Mouse (Mus musculus): Measurements from ENCODE around the gene Dab1.

Dab1 gene

GRCm38 (mm10) chr4:104361345-104361744, 742.2 kb downstream of the Dab1 start:
- DNase-seq (ENCODE audit: extremely low read depth, insufficient read length, low spot score), result no peak

GRCm38 (mm10) chr4:104366491-104366890, 747.3 kb downstream of the Dab1 start:
- no peak for DNase-seq (ENCODE audit: extremely low read depth, insufficient read length, low spot score)

GRCm38 (mm10) chr4:104366894-104367740, 748.0 kb downstream of the Dab1 start:
- peak; percentile 1 for DNase-seq (ENCODE audit: extremely low read depth, insufficient read length, low spot score)

GRCm38 (mm10) chr4:104367741-104368411, 748.7 kb downstream of the Dab1 start:
- DNase-seq (ENCODE audit: extremely low read depth, insufficient read length, low spot score), result peak; percentile 5

GRCm38 (mm10) chr4:104368561-104369021, 749.4 kb downstream of the Dab1 start:
- no peak for DNase-seq (ENCODE audit: extremely low read depth, insufficient read length, low spot score)

- no peak for DNase-seq (ENCODE audit: extremely low read depth, insufficient read length, low spot score)
These were observed 749.9 kb downstream of the Dab1 start for GRCm38 (mm10) chr4:104369091-104369490.

- no peak for DNase-seq (ENCODE audit: extremely low read depth, insufficient read length, low spot score)
These were observed 752.0 kb downstream of the Dab1 start for GRCm38 (mm10) chr4:104371136-104371535.

GRCm38 (mm10) chr4:104374191-104374590, 755.0 kb downstream of the Dab1 start:
- DNase-seq (ENCODE audit: extremely low read depth, insufficient read length, low spot score), result no peak

- DNase-seq (ENCODE audit: extremely low read depth, insufficient read length, low spot score), result no peak
These were observed 765.5 kb downstream of the Dab1 start for GRCm38 (mm10) chr4:104384704-104385103.

- no peak for DNase-seq (ENCODE audit: extremely low read depth, insufficient read length, low spot score)
These were observed 766.1 kb downstream of the Dab1 start for GRCm38 (mm10) chr4:104385272-104385671.

GRCm38 (mm10) chr4:104395515-104395914, 776.4 kb downstream of the Dab1 start:
- DNase-seq (ENCODE audit: extremely low read depth, insufficient read length, low spot score), result no peak

- no peak for DNase-seq (ENCODE audit: extremely low read depth, insufficient read length, low spot score)
These were observed 776.9 kb downstream of the Dab1 start for GRCm38 (mm10) chr4:104396095-104396494.

- no peak for DNase-seq (ENCODE audit: extremely low read depth, insufficient read length, low spot score)
These were observed 780.1 kb downstream of the Dab1 start for GRCm38 (mm10) chr4:104399106-104399730.

GRCm38 (mm10) chr4:104404099-104404498, 784.9 kb downstream of the Dab1 start:
- DNase-seq (ENCODE audit: extremely low read depth, insufficient read length, low spot score), result no peak

- DNase-seq (ENCODE audit: extremely low read depth, insufficient read length, low spot score), result no peak
These were observed 791.8 kb downstream of the Dab1 start for GRCm38 (mm10) chr4:104410922-104411321.

- DNase-seq (ENCODE audit: extremely low read depth, insufficient read length, low spot score), result no peak
These were observed 796.3 kb downstream of the Dab1 start for GRCm38 (mm10) chr4:104415482-104415881.

- no peak for DNase-seq (ENCODE audit: extremely low read depth, insufficient read length, low spot score)
These were observed 799.2 kb downstream of the Dab1 start for GRCm38 (mm10) chr4:104418354-104418753.

GRCm38 (mm10) chr4:104420983-104421680, 802.0 kb downstream of the Dab1 start:
- DNase-seq (ENCODE audit: extremely low read depth, insufficient read length, low spot score), result no peak

- DNase-seq (ENCODE audit: extremely low read depth, insufficient read length, low spot score), result no peak
These were observed 810.0 kb downstream of the Dab1 start for GRCm38 (mm10) chr4:104429127-104429526.

- no peak for DNase-seq (ENCODE audit: extremely low read depth, insufficient read length, low spot score)
These were observed 812.2 kb downstream of the Dab1 start for GRCm38 (mm10) chr4:104431231-104431855.
